Mouse (Mus musculus): Measurements from ENCODE around the gene Parg.

Gene Parg

GRCm38 (mm10) chr14:32317822-32318221, 116.1 kb downstream of the Parg start:
- DNase-seq (ENCODE audit: low read depth in 1 of 2, low spot score in 2 of 2) = no peak

GRCm38 (mm10) chr14:32321732-32322685, 120.3 kb downstream of the Parg start, which contains the start of gene Ogdhl:
Ogdhl (plus strand) TSS chr14:32322019.
- DNase-seq (ENCODE audit: low read depth in 1 of 2, low spot score in 2 of 2) = no peak

- no peak for DNase-seq (ENCODE audit: low read depth in 1 of 2, low spot score in 2 of 2)
These were observed 121.5 kb downstream of the Parg start for GRCm38 (mm10) chr14:32323221-32323620.

GRCm38 (mm10) chr14:32327366-32327765, 125.6 kb downstream of the Parg start:
- no peak for DNase-seq (ENCODE audit: low read depth in 1 of 2, low spot score in 2 of 2)

GRCm38 (mm10) chr14:32332515-32333445, 131.0 kb downstream of the Parg start:
- DNase-seq (ENCODE audit: low read depth in 1 of 2, low spot score in 2 of 2) = no peak

- DNase-seq (ENCODE audit: low read depth in 1 of 2, low spot score in 2 of 2) = no peak
These were observed 134.3 kb downstream of the Parg start for GRCm38 (mm10) chr14:32336021-32336420.

GRCm38 (mm10) chr14:32336547-32336946, 134.8 kb downstream of the Parg start:
- no peak for DNase-seq (ENCODE audit: low read depth in 1 of 2, low spot score in 2 of 2)

- no peak for DNase-seq (ENCODE audit: low read depth in 1 of 2, low spot score in 2 of 2)
These were observed 140.1 kb downstream of the Parg start for GRCm38 (mm10) chr14:32341823-32342222.

- DNase-seq (ENCODE audit: low read depth in 1 of 2, low spot score in 2 of 2) = no peak
These were observed 142.4 kb downstream of the Parg start for GRCm38 (mm10) chr14:32344176-32344575.

- DNase-seq (ENCODE audit: low read depth in 1 of 2, low spot score in 2 of 2) = no peak
These were observed 142.9 kb downstream of the Parg start for GRCm38 (mm10) chr14:32344694-32345093.
